Mouse (Mus musculus) lung, adult 2 months (tissue): ENCODE measurements around the gene Gramd4.

Experiments used
- CTCF ChIP-seq: fragments of 200-500 bp; IDR thresholded peaks from 2 replicates; pipeline ENCODE4 v1.5.1; 2011; ENCODE audit warnings: mild to moderate bottlenecking, low read length, control low read depth; ENCODE audit not compliant: insufficient read depth
- POLR2A ChIP-seq: fragments of 200-500 bp; IDR thresholded peaks from 2 replicates; pipeline ENCODE4 v1.6.1; 2011; ENCODE audit warnings: low read depth, mild to moderate bottlenecking, control low read depth, low read length, borderline replicate concordance; ENCODE audit errors: extremely low read depth

DNA sequence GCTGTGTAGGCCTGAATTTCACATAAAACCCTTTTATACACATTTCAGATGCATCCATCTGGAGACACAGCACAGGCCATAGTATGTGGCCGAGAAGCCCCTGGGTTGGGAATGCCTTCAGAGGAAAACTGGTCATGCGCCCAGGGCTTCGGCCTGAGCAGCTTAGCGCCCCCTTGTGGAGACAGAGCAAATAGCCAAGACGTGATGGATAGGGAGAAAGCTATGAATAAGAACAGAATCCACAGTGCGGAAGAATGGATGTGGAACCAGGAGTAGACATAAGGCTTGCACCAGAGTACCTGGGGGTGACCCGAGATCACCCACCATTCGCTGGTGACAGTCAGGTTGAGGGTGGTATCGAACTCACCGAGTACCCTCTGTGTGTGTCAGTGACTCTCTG lies 82.8 kb downstream of the Gramd4 start:
- peak; percentile 81 for TF ChIP-seq CTCF
- no peak for TF ChIP-seq POLR2A
